Mouse (Mus musculus) bone marrow macrophage, adult 2 months (primary cell): ENCODE measurements around the gene Mab21l2.

Source experiments
- CTCF ChIP-seq: IDR thresholded peaks from 2 replicates; pipeline ENCODE4 v1.5.1; 2012; ENCODE audit warnings: low read depth, mild to moderate bottlenecking, low read length, moderate library complexity
- POLR2A ChIP-seq: IDR thresholded peaks from 2 replicates; pipeline ENCODE4 v1.6.1; 2012; ENCODE audit warnings: mild to moderate bottlenecking, low read depth, low read length, borderline replicate concordance

- TF ChIP-seq CTCF (no peak), POLR2A (no peak)
These were observed 11.2 kb upstream of the Mab21l2 start for GRCm38 (mm10) chr3:86559635-86560034.
